Mouse (Mus musculus) urinary bladder, postnatal 25 days (tissue): ENCODE data around the gene Grid1.

ENCODE experiments used
- DNase-seq: peaks from one replicate; pipeline ENCODE4 v3.0.0; 2022; ENCODE audit warnings: low spot score

Grid1 gene

DNA sequence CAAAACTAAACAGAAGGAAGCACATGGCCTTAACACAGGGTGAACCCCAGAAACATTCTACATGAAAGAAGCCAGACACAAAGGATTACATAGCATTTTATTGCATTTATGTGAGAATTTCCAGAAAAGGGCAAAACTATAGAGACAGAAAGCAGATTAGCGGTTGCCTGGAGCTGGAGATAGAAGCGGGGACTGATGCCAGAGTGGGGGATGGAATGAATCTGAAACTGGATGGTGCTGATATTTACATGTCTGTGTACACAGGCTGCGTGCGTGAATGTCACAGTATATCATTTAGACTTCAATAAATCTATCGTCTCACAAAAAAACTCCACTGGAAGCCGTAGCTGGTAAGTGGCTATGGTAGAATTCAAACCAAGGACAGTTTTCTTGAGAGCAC lies 96.4 kb downstream of the Grid1 start:
- DNase-seq: no peak

DNA sequence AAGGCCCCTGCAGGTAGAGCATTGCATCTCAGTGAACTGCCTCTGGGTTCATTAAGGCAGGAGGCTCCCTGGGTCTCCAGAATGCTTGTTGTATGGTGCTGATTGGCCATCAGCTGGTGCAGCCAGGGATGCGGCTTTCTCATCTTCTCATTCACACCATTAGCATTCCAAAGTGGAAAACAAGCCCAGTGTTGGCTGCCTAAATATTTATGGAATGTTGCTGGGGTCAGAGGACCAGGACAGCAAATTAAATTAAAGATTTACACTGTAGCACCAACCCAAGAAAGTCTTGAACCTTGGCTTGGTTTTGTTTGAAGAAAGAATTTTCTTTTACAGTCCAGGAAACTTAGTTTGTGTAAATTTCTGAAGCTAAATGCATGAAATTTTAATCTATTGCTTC lies 97.2 kb downstream of the Grid1 start:
- no peak for DNase-seq

- DNase-seq: no peak
These were observed 99.3 kb downstream of the Grid1 start for GRCm38 (mm10) chr14:34919221-34919620.

- no peak for DNase-seq
These were observed 101.4 kb downstream of the Grid1 start for GRCm38 (mm10) chr14:34921265-34921664.

GRCm38 (mm10) chr14:34925021-34925420 lies 105.1 kb downstream of the Grid1 start:
- no peak for DNase-seq

GRCm38 (mm10) chr14:34930040-34930719 lies 110.3 kb downstream of the Grid1 start:
- DNase-seq: no peak

DNA sequence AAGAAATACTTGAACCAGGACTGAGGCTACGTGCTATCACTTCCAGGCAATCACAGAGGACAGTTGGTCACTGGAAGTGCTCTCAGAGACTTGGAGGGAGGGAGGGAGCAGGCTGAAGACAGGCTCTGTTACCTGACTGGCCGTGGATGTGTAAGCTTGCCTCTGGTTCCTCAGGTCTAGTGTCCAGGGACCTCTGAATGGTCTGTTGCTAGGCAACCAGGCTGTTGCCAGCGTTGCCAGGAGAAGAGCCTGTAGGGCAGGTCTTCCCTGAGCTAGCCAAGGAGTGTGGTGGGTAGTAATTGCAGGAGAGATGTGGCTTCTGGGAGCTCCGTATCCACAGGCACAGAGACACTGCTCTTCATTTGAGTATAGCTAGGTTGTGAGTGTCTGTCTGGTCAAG lies 113.3 kb downstream of the Grid1 start:
- no peak for DNase-seq

DNA sequence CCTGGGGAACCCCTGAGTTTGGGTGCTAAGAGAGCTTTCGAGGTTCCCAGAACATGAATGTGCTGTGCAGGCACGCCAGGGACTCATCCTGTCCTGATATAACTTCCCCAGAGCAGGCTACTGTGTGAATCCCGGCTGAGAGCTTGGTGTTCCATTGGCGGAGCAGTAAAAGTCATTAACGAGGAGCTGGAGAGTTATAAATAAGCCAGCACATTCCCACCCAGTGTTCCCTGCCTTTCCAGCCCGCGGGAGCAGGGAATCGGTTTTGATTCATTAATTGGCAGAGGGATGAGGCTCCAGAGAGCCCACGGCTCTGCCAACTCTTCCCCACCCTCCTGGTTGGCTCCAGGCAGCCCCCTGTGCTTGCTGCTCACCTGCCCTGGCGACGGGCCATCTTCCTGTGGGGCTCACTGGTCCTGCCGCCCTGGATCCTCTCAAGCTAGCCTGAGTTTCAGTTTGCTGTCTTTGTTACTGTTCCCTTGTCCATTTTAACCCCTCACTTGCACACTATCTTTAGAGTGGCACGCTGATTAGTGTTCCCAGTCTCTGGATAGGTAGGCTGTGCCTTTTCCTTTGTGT lies 116.4 kb downstream of the Grid1 start:
- no peak for DNase-seq

DNA sequence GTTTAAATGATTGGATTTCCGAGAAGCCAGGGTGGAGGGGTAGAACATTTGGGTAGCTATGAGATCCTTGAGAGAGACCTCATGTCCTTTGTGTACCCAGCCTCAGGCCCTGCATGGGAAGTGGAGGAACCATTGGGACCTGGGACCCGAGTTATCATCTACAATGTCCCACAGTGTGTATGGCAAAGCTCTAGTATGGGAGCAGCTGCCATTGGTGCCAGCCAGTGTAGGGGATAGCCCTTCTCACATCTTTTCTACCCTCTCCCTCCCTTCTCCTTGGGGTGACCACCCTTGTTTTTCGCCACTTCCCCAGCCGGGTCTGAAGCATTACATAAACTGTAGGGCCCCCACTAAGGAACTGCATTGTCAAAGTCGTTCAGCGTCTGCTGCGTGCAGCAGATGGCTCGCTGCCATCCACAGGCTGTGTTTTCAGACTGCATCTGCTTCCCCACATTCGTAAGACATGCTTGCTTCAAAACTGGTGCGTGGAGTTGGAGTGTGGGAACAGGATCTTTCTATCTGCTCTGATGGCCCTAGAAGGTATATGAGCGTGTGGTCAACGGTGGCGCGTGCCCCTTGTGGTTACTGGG lies 124.6 kb downstream of the Grid1 start:
- DNase-seq: no peak

- DNase-seq: no peak
These were observed 125.8 kb downstream of the Grid1 start for GRCm38 (mm10) chr14:34945471-34946313.

DNA sequence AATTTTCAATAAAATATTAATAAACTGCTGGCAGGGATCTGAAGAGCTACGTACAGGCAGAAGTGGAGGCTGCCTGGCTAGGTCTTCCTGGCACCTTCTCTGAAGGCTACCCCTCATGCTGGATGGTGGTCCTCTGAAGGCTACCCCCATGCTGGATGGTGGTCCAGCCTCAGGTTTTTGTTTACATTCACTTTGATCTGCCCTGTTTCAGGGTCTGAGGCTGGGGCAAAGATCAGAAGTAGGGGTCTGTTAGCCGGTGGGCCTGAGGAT lies 126.3 kb downstream of the Grid1 start:
- DNase-seq: no peak

DNA sequence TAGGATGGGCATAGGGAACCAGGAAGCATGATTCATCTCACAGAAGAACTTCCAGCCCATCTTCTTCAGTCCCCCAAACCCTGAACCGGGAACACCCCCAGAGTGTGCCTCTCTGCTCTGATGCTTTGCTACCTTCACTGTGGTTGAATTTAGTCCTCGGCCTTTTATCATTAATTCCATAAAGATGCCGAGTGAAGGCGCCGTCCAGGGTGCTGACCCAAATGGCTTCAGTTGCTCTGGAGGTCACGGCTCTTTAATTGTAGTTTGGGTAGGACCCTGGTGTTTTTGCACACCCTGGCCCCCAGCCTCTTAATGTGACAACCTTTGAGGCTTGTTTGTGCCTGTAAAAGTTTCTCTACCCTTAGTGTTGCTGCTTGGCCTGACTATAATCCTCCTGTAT lies 128.3 kb downstream of the Grid1 start:
- DNase-seq: no peak

DNA sequence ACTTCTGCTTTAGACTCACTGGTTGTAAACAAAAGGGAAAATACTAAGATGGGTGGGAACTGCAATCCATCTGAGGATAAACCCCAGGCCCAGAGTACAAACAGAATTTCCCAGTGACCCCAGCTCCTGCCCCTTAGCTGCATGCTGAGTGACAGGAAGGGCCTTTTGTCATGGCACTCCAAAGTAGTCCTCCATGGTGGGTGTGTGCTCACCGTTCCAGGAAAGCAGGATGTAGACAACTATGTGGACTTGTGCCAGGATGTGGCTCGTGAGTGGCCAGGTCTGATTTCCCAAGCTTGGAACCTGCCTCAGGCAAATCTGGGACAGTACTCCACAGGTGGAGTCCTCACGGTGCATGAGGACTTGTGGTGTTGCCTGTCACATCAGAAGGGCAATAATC lies 132.4 kb downstream of the Grid1 start:
- no peak for DNase-seq

DNA sequence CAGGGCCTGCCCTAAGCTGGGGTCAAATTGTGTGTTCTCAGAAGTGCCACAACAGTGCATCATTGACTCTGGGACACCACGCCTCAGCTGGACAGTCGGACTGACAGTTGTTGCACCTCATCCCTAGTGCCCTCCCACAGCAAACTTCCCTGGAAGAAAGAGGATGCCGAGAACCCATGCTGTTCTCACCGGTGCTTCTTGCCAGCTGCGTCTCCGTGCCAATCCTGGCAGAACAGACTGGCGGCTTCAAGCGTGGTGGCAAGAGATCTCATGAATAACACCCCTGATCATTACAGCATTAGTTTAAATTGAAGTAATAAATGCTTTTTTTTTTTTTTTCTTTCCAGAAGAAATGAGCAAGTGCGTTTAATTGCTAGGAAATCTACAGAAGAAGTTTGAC lies 133.7 kb downstream of the Grid1 start:
- DNase-seq: no peak

GRCm38 (mm10) chr14:34955689-34956088 lies 135.8 kb downstream of the Grid1 start:
- no peak for DNase-seq

DNA sequence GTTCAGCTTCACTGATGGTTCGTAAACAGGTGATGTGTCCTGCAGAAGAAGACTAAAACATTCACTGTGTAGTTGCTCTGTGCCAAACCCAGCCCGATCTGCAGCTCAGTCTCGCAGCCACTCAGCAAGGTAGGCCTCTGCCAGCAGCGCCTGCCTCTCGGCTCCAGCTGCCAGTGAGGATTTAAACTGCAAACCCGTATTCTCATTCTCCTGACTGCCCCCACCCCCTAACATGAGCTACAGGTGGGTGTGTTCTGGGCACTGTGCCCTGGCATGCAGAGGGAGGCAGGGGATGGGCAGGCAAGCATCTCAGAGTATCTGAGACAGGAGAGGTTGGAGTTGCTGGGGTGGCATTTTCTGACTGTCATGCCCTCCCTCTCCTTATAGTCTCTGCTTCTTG lies 140.3 kb downstream of the Grid1 start:
- DNase-seq: no peak

- DNase-seq: no peak
These were observed 143.8 kb downstream of the Grid1 start for GRCm38 (mm10) chr14:34963616-34964168.

DNA sequence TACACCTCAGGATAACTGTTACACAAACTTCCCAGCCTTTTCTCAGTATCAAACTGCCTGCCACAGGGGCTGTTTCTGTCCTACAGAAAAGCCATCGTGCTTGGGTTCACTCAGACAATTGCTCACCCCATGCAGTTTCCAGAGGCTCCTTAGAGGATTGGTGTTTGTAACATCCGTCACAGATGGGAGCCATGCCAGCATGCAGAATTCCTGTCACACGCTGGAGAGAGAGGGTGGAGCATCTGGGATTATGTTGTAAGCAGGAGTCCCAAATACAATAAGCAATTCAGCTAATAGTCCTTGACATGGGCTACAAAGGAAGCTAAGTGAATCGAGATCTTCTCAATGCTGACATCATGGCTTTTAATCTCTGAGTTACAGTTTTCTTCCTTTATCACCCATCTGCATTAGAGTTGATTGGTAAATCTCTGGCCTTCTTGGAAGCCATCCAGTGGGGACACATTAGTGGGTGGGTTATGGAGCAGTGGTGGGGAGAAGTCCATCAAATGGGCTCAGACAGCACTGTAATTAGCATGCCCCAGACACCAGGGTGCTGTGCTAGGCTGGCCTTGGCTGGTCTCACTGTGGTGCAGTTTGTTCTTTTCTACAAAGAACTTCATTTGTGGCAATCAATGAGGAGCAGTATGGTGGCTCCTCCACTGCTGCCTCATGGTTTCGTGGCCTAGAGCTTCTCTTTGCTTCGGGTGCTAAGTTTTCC lies 149.4 kb downstream of the Grid1 start:
- no peak for DNase-seq

GRCm38 (mm10) chr14:34972930-34973329 lies 153.0 kb downstream of the Grid1 start:
- DNase-seq: no peak

DNA sequence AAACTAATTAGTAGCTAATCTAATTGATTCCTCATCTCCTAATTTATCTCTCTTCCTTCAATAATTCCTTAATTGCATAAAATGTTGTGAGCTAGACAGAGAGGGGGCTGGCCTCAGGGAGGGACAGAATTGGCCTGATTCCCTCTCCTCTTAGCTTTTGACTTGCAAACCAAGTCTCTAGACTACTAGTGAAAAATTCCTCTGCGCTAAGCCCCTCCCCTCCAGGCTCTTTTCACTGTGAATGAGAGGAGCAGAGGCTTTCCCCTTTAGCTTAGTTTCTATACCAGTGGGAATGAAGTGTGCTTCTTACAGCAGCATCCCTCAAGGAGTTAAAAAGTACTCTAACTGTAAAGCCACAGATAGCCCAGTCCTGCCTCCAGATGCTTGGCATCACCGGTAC lies 160.8 kb downstream of the Grid1 start:
- DNase-seq: no peak

GRCm38 (mm10) chr14:34989131-34989530 lies 169.2 kb downstream of the Grid1 start:
- no peak for DNase-seq

DNA sequence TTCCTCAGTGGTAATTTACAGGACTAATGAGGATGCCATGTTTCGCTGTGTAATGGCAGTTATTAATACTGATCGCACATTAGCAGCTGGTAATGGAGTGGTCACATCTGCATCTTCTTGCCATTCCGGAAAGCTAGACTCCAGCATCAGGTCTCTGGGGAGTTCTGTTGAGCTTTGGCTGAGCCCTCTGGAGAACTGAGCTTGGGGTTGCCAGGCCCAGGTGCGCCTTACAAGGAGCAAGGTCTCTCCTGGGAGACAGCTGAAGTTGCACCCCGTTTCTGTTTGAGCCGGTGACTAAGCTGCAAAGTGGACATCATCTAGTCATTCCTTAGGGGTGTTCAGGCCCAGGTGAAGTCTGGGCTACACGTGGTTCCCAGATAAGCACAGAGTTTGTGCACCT lies 186.8 kb downstream of the Grid1 start:
- no peak for DNase-seq
